Mouse (Mus musculus) bone marrow macrophage, adult 2 months (primary cell): Measurements from ENCODE around the gene Zfyve26. TPM values are rescaled to one million over a fixed set of nuclear protein-coding genes. Genes with fewer than 3 reads are reported as not detected.
A peak's percentile ranks its signal among the peaks of the same experiment; 100 is the strongest.

Experiments
- H3K27ac ChIP-seq: 2 replicates; pipeline ENCODE4 v1.5.1; 2012; ENCODE audit warnings: low read depth, low read length; ENCODE audit not compliant: insufficient read depth
- H3K4me1 ChIP-seq: 2 replicates; pipeline ENCODE4 v1.6.1; 2012; ENCODE audit warnings: low read length; ENCODE audit not compliant: control insufficient read depth, insufficient read depth
- H3K4me3 ChIP-seq: 2 replicates; pipeline ENCODE4 v1.5.1; 2012; ENCODE audit warnings: mild to moderate bottlenecking, low read length, moderate library complexity; ENCODE audit not compliant: insufficient read depth
- CTCF ChIP-seq: IDR thresholded peaks from 2 replicates; pipeline ENCODE4 v1.5.1; 2012; ENCODE audit warnings: low read depth, mild to moderate bottlenecking, low read length, moderate library complexity
- POLR2A ChIP-seq: IDR thresholded peaks from 2 replicates; pipeline ENCODE4 v1.6.1; 2012; ENCODE audit warnings: mild to moderate bottlenecking, low read depth, low read length, borderline replicate concordance
- polyA plus RNA-seq: library from polyadenylated mRNA; stranded (reverse); fragments of >200 nt; gene quantifications from 2 replicates; pipeline ENCODE4 v1.2.4, GENCODE M21; 2012; ENCODE audit not compliant: missing spikeins, insufficient read depth, insufficient read length

Gene Zfyve26
- polyA plus RNA-seq, 1 experiment, result 30.8 TPM

- TF ChIP-seq CTCF, result no peak
- no peak for TF ChIP-seq POLR2A
- no peaks in the 10 kb centered on the region for H3K4me1 ChIP-seq
Observed at GRCm38 (mm10) chr12:79279513-79280115, 16.5 kb downstream of the Zfyve26 start.

DNA sequence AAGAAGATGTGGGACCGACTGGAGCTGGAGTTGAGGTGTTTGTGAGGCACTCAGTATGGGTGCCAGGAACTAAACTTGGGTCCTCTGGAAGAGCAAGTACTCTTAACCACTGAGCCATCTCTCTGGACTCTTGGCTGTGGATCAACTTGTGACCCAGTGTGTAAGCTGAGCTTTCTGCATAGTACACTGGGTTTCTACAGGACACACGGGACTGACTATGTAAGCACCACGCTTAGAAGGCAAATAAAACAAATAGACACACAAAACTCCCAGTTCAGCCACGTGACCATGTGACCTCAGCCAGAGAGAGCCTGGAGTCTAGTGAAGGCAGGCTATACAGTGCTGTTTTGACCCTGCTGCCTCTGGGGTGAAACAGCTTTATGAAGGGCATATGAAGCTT lies 23.5 kb downstream of the Zfyve26 start:
- Histone ChIP-seq H3K27ac (no peak overlapping the region), H3K4me1 (no peaks in the 10 kb centered on the region), H3K4me3 (no peak overlapping the region)
- TF ChIP-seq POLR2A (no peak), CTCF (no peak)

More at GRCm38 (mm10) chr12:79279513-79280115, 16.5 kb downstream of the Zfyve26 start:
- H3K27ac ChIP-seq, result no peak overlapping the region
- no peak overlapping the region for H3K4me3 ChIP-seq

DNA sequence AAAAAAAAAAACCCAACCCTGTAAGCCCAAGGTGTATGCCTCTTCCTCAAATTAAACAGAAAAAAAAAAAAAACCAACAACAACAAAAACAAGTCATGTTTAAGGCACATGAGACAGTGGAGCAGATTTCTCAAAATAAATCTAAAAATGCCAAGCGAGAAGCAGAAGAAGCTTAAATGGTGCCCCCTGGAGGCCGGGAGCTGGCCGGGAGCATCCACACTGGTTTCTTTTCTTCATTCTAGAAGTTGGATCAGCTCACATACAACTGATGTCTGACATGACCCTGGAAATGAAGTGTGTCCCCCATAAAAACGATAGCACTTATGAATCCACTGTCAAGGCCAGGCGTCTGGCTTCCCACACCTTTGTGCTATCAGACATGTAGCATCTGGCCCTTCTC lies 35.1 kb downstream of the Zfyve26 start:
- Histone ChIP-seq H3K4me3 (no peak overlapping the region), H3K4me1 (no peaks in the 10 kb centered on the region), H3K27ac (no peak overlapping the region)
- TF ChIP-seq POLR2A (no peak), CTCF (peak; percentile 51; the same call in 1 of the 2 replicates)

- H3K4me3 ChIP-seq, result no peak overlapping the region
- H3K27ac ChIP-seq, result no peak overlapping the region
- H3K4me1 ChIP-seq, result no peaks in the 10 kb centered on the region
- TF ChIP-seq POLR2A (no peak), CTCF (no peak)
Observed at GRCm38 (mm10) chr12:79260154-79260553, 36.0 kb downstream of the Zfyve26 start.

DNA sequence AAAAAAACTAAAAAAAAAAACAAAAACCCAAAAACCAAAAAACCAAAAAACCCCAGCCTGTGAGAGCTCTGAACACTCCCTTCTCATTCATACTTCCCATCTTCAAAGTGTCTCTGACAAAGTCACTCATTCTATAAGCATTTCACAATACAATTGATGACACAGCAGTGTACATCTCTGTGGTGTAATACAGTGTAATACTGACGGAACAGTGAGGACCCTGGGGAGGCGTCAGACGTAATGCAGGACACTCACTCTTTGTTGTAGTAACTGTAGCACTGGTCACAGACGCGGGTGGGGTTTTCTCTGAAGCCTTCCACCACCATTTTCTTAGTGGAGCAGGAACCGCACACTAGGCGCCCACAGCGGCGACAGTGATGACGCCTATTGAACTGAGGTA lies 41.1 kb downstream of the Zfyve26 start:
- Histone ChIP-seq H3K27ac (no peak overlapping the region), H3K4me3 (no peak overlapping the region), H3K4me1 (no peaks in the 10 kb centered on the region)
- TF ChIP-seq CTCF (no peak), POLR2A (no peak)

- TF ChIP-seq CTCF (no peak), POLR2A (no peak)
- Histone ChIP-seq H3K4me3 (no peak overlapping the region), H3K4me1 (no peaks in the 10 kb centered on the region), H3K27ac (no peak overlapping the region)
Observed at GRCm38 (mm10) chr12:79253294-79254053, 42.6 kb downstream of the Zfyve26 start.

DNA sequence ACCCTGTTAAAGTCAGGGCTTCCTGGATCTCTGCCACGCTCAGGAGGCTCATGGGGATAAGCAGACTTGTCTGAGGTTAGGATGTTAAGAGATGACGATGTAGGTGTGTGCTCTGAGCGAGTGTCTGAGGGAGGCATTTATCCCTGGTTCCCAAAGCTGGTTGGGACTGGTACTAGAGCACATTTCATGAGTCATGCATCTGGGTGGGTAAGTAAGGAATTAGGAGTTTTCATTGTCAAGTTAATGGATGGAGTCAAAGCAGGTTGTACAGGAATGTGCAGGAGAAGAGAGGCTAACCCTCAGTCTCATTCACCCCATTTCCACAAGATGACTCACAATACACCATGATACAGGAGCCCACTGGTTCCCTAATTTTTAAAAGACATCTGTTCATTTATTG lies 48.0 kb downstream of the Zfyve26 start:
- Histone ChIP-seq H3K4me1 (no peaks in the 10 kb centered on the region), H3K27ac (no peak overlapping the region), H3K4me3 (no peak overlapping the region)
- no peak for TF ChIP-seq CTCF

DNA sequence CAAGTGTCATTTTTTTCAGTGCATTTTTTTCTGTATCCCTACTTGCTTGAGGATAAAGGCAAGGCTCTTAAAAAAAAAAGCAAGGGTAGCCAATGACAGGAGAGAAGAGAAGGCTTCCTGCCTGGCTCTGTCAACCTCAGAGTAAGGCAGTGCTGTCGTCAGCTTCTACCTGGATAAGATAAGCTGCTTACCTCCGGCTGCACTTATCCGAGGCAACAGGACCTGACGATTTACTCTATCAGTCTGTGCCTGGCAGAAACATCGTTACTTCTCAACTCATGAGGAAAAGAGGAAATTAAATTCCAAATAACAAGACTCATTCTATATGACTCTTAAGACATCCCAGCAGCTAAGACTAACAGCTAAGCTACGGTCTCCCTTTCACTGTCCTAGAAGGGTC lies 53.2 kb downstream of the Zfyve26 start:
- no peaks in the 10 kb centered on the region for H3K4me1 ChIP-seq
- no peak overlapping the region for H3K27ac ChIP-seq
- TF ChIP-seq POLR2A (no peak), CTCF (no peak)
- H3K4me3 ChIP-seq, result no peak overlapping the region

DNA sequence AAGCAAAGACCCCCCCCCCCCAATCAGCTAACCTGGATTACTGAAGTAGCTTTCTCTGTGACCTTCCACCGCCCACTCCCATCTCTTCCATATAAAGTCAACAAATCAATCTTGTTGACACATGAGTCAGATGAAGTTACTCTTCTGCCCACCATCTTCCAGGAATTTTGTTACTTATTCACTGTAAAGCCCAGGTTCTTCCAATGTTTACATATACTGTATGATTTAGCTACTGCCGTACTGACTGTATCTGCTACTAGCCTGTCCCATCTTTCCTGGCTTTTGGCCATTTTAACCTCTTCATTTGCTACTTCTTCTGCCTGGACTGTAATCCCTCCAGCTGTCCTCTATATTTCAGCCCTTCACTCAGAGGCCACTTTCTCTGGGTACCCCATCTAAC lies 54.1 kb downstream of the Zfyve26 start:
- no peak overlapping the region for H3K4me3 ChIP-seq
- no peaks in the 10 kb centered on the region for H3K4me1 ChIP-seq
- H3K27ac ChIP-seq, result no peak overlapping the region
- TF ChIP-seq CTCF, result no peak
- no peak for TF ChIP-seq POLR2A

GRCm38 (mm10) chr12:79235485-79236080 lies 60.5 kb downstream of the Zfyve26 start:
- no peak overlapping the region for H3K27ac ChIP-seq
- TF ChIP-seq CTCF (no peak), POLR2A (no peak)
- H3K4me1 ChIP-seq, result no peaks in the 10 kb centered on the region
- H3K4me3 ChIP-seq, result no peak overlapping the region
